Mouse (Mus musculus): ENCODE data around the gene Mink1. TPM values are rescaled to one million over a fixed set of nuclear protein-coding genes. Genes with fewer than 3 reads are reported as not detected.

Mink1 gene
- total and polyA plus RNA-seq, 2 experiments, result 11.0 to 51.4 TPM

DNA sequence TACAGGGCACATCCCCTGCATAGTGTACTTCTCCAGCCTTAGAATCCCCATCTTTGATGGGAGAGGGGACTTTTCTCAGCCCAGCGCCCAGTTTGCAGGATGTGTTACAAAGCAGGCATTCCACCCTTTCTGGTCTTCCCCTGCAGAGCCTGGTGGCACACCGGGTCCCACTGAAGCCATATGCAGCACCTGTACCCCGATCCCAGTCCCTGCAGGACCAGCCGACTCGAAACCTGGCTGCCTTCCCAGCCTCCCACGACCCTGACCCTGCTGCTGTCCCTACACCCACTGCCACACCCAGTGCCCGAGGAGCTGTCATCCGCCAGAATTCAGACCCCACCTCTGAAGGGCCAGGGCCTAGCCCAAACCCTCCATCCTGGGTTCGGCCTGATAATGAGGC is 44.9 kb downstream of the Mink1 start:
- Histone ChIP-seq H3K36me3 (ENCODE audit: control insufficient read depth, insufficient read depth, low read length) (peaks cover 6% of the 10 kb centered on the region; the same call in 1 of the 2 replicates), H3K79me2 (ENCODE audit: control insufficient read depth, insufficient read depth, low read length) (no peaks in the 10 kb centered on the region), H3K27me3 (ENCODE audit: control insufficient read depth, insufficient read depth, low read length) (no peaks in the 10 kb centered on the region), H3K4me3 (ENCODE audit: insufficient read depth, low read depth, low read length) (no peak overlapping the region), H3K9ac (ENCODE audit: low read depth, low read length) (no peak overlapping the region), H3K27ac (replicated peaks; ENCODE audit: insufficient read depth, low read depth, low read length) (no peak overlapping the region), H3K4me1 (ENCODE audit: control insufficient read depth, insufficient read depth, low read length) (no peaks in the 10 kb centered on the region)
- no peak for DNase-seq (ENCODE audit: extremely low read depth, low read depth, low spot score)
- whole genome bisulfite sequencing, result 80% methylated on average over 9 of the region's 9 CpGs
- no peak for TF ChIP-seq POLR2A (IDR thresholded peaks at IDR 0.05; ENCODE audit: extremely low read depth, insufficient read depth, low read length)
- TF ChIP-seq CTCF (IDR thresholded peaks at IDR 0.05; ENCODE audit: low read depth, low read length), result no peak

DNA sequence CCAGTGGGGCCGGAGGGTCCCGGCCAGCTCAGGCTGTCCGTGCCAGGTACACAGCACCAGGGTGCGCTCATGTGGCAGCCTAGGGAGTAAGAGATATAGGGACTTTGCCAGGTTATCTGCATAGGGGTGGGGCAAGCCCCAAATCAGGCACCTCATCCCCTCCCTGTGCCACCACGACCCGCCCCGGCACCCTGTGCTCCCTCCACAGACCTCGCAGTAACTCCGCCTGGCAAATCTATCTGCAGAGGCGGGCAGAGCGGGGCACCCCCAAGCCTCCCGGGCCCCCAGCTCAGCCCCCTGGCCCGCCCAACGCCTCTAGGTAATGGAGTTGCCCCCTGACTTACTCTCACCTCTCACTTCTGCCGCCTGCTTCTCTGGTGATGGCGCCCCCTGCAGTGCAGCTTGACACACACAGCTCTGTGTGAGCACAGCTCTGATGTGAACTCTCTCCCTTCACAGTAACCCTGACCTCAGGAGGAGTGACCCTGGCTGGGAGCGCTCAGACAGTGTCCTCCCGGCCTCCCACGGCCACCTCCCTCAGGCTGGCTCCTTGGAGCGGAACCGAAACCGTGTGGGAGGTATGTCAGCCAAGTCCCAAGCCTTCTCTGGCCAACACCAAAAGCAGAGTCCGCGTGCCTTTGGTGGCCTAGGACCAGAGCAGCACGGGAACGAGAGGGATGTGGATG is 45.8 kb downstream of the Mink1 start:
- peaks cover 6% of the 10 kb centered on the region; the same call in 1 of the 2 replicates for H3K36me3 ChIP-seq (ENCODE audit: control insufficient read depth, insufficient read depth, low read length)
- no peak for DNase-seq (ENCODE audit: extremely low read depth, low read depth, low spot score)
- TF ChIP-seq CTCF (IDR thresholded peaks at IDR 0.05; ENCODE audit: low read depth, low read length) (peak; percentile 68), POLR2A (IDR thresholded peaks at IDR 0.05; ENCODE audit: extremely low read depth, insufficient read depth, low read length) (no peak)

DNA sequence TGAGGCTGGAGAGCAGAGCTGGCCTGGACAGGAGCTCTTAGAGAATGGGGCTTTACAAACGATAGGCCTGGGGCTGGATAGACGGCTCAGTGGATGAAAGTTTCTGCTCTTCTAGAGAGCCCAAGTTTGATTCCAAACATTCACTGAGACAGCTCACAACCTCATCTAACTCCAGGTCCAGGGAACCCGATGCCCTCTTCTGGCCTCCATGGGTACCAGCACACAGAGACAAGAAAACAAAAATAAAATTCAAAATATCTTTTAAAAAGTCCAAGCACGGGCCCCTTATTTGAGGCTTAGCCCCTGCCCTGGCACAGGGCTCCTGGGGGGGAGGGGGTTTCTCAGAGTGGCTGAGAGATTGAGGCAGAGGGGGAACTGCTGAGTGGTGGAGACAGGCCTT is 48.1 kb downstream of the Mink1 start:
- 89% methylated on average over 4 of the region's 4 CpGs for WGBS
- Histone ChIP-seq H3K27ac (replicated peaks; ENCODE audit: insufficient read depth, low read depth, low read length) (no peak overlapping the region), H3K36me3 (ENCODE audit: control insufficient read depth, insufficient read depth, low read length) (peaks cover 6% of the 10 kb centered on the region; the same call in 1 of the 2 replicates), H3K27me3 (ENCODE audit: control insufficient read depth, insufficient read depth, low read length) (no peaks in the 10 kb centered on the region), H3K4me3 (ENCODE audit: insufficient read depth, low read depth, low read length) (no peak overlapping the region), H3K4me1 (ENCODE audit: control insufficient read depth, insufficient read depth, low read length) (peaks cover 3% of the 10 kb centered on the region; the same call in 1 of the 2 replicates), H3K79me2 (ENCODE audit: control insufficient read depth, insufficient read depth, low read length) (no peaks in the 10 kb centered on the region), H3K9ac (ENCODE audit: low read depth, low read length) (no peak overlapping the region)
- DNase-seq (ENCODE audit: extremely low read depth, low read depth, low spot score), result no peak
- TF ChIP-seq POLR2A (IDR thresholded peaks at IDR 0.05; ENCODE audit: extremely low read depth, insufficient read depth, low read length) (no peak), CTCF (IDR thresholded peaks at IDR 0.05; ENCODE audit: low read depth, low read length) (no peak)

More for the DNA sequence above, 45.8 kb downstream of the Mink1 start:
- 88% methylated on average over 26 of the region's 26 CpGs for WGBS
- no peak overlapping the region for H3K4me3 ChIP-seq (ENCODE audit: insufficient read depth, low read depth, low read length)
- no peaks in the 10 kb centered on the region for H3K79me2 ChIP-seq (ENCODE audit: control insufficient read depth, insufficient read depth, low read length)
- H3K9ac ChIP-seq (ENCODE audit: low read depth, low read length), result no peak overlapping the region
- H3K4me1 ChIP-seq (ENCODE audit: control insufficient read depth, insufficient read depth, low read length), result no peaks in the 10 kb centered on the region
- H3K27ac ChIP-seq (replicated peaks; ENCODE audit: insufficient read depth, low read depth, low read length), result no peak overlapping the region
- no peaks in the 10 kb centered on the region for H3K27me3 ChIP-seq (ENCODE audit: control insufficient read depth, insufficient read depth, low read length)

DNA sequence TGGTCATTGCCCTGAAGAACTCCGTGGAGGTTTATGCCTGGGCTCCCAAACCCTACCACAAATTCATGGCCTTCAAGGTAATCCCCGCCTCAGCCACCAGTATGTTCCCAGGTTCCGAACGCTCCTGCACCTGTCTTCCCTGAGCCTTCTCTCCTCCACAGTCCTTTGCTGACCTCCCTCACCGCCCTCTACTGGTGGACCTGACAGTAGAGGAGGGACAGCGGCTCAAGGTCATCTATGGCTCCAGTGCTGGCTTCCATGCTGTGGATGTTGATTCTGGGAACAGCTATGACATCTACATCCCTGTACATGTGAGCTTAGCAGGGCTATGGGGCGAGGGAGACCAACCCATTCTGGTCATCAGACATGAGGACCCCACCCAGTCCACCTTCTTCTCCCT is 49.8 kb downstream of the Mink1 start:
- Histone ChIP-seq H3K27me3 (ENCODE audit: control insufficient read depth, insufficient read depth, low read length) (no peaks in the 10 kb centered on the region), H3K27ac (replicated peaks; ENCODE audit: insufficient read depth, low read depth, low read length) (no peak overlapping the region), H3K79me2 (ENCODE audit: control insufficient read depth, insufficient read depth, low read length) (no peaks in the 10 kb centered on the region), H3K4me1 (ENCODE audit: control insufficient read depth, insufficient read depth, low read length) (peaks cover 3% of the 10 kb centered on the region; the same call in 1 of the 2 replicates), H3K4me3 (ENCODE audit: insufficient read depth, low read depth, low read length) (no peak overlapping the region), H3K36me3 (ENCODE audit: control insufficient read depth, insufficient read depth, low read length) (peaks cover 6% of the 10 kb centered on the region; the same call in 1 of the 2 replicates), H3K9ac (ENCODE audit: low read depth, low read length) (no peak overlapping the region)
- TF ChIP-seq POLR2A (IDR thresholded peaks at IDR 0.05; ENCODE audit: extremely low read depth, insufficient read depth, low read length) (no peak), CTCF (IDR thresholded peaks at IDR 0.05; ENCODE audit: low read depth, low read length) (peak; percentile 45)
- no peak for DNase-seq (ENCODE audit: extremely low read depth, low read depth, low spot score)
- 85% methylated on average over 7 of the region's 7 CpGs for WGBS

DNA sequence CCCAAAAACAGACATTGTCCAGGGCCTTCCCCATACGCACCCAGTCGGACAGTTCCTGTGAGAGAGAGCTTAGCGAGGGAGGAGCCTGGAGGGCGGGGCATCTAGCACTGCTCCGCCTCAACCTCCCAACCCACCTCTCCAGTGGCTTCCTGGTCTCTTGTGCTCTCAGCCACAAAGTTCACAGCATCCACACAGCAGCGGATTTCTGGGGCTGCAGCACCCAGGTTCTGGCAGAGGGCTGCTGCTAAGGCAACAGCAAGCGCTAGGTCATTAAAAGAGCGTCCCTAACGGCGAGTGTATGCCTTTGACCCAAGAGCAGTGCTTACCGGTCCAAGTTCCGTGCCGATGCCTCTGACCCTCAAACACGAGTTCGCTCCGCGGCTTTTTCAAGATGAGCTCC is 52.4 kb downstream of the Mink1 start:
- peaks cover 3% of the 10 kb centered on the region; the same call in 1 of the 2 replicates for H3K4me1 ChIP-seq (ENCODE audit: control insufficient read depth, insufficient read depth, low read length)
- TF ChIP-seq POLR2A (IDR thresholded peaks at IDR 0.05; ENCODE audit: extremely low read depth, insufficient read depth, low read length) (no peak), CTCF (IDR thresholded peaks at IDR 0.05; ENCODE audit: low read depth, low read length) (no peak)
- 10% methylated on average over 17 of the region's 17 CpGs for WGBS
- H3K27ac ChIP-seq (replicated peaks; ENCODE audit: insufficient read depth, low read depth, low read length), result no peak overlapping the region
- H3K27me3 ChIP-seq (ENCODE audit: control insufficient read depth, insufficient read depth, low read length), result no peaks in the 10 kb centered on the region
- 0 out of 2 replicates have a peak overlapping the region, but pooled peaks have one; percentile 10 for H3K9ac ChIP-seq (ENCODE audit: low read depth, low read length)
- peak; percentile 67 for DNase-seq (ENCODE audit: extremely low read depth, low read depth, low spot score)
- H3K79me2 ChIP-seq (ENCODE audit: control insufficient read depth, insufficient read depth, low read length), result no peaks in the 10 kb centered on the region
- peak overlapping the region; percentile 17; the same call in 1 of the 2 replicates for H3K4me3 ChIP-seq (ENCODE audit: insufficient read depth, low read depth, low read length)
- peaks cover 3% of the 10 kb centered on the region; the same call in 1 of the 2 replicates for H3K36me3 ChIP-seq (ENCODE audit: control insufficient read depth, insufficient read depth, low read length)
